Mouse (Mus musculus) megakaryocyte, embryonic 14.5 days (primary cell): Measurements from ENCODE around the gene Nr2f1. TPM values are rescaled to one million over a fixed set of nuclear protein-coding genes. Genes with fewer than 3 reads are reported as not detected.
A peak's percentile ranks its signal among the peaks of the same experiment; 100 is the strongest.
"Not testable (repeated sequence)": the region's sequence is repeated elsewhere in the genome, so short reads cannot be mapped to it uniquely, and the experiment has no call there.

Source experiments
- H3K27me3 ChIP-seq: replicated peaks from 2 replicates; pipeline ENCODE3; 2012; ENCODE audit warnings: inconsistent platforms
- H3K36me3 ChIP-seq: replicated peaks from 2 replicates; pipeline ENCODE3; 2012; ENCODE audit warnings: low read length, inconsistent platforms, mixed read lengths
- H3K4me1 ChIP-seq: 2 replicates; pipeline ENCODE4 v1.6.1; 2012; ENCODE audit warnings: inconsistent platforms
- H3K4me3 ChIP-seq: replicated peaks from 2 replicates; pipeline ENCODE3; 2012; ENCODE audit warnings: moderate library complexity, mild to moderate bottlenecking, inconsistent platforms
- H3K9me3 ChIP-seq: 2 replicates; pipeline ENCODE4 v1.6.1; 2012; ENCODE audit warnings: inconsistent platforms
- FLI1 ChIP-seq: IDR thresholded peaks from 2 replicates; pipeline ENCODE4 v1.6.1; 2012; ENCODE audit warnings: low read length, inconsistent platforms, mixed read lengths
- GATA1 ChIP-seq: IDR thresholded peaks from 3 replicates; pipeline ENCODE4 v1.6.1; 2012; ENCODE audit warnings: mixed read lengths, low read length, inconsistent platforms, borderline replicate concordance
- polyA plus RNA-seq: library from polyadenylated mRNA; stranded (reverse); fragments of >175 nt; gene quantifications from 2 replicates; pipeline ENCODE4 v1.2.3, GENCODE M21; 2012; ENCODE audit warnings: low replicate concordance; ENCODE audit not compliant: insufficient read depth

Gene Nr2f1
- polyA plus RNA-seq = not detected in 2 replicates

GRCm38 (mm10) chr13:78199642-78200160, at the start of gene Nr2f1:
Gene Nr2f1 (minus strand): TSS chr13:78199757.
- Histone ChIP-seq H3K27me3 (peaks cover 88% of the 10 kb centered on the region), H3K9me3 (peaks cover 10% of the 10 kb centered on the region), H3K36me3 (no peaks in the 10 kb centered on the region), H3K4me1 (peaks cover 63% of the 10 kb centered on the region), H3K4me3 (peak within 1 kb of the TSS; percentile 90)
- TF ChIP-seq GATA1 = no peak
- no peak for TF ChIP-seq FLI1

GRCm38 (mm10) chr13:78221680-78222079, 22.1 kb upstream of the Nr2f1 start:
- H3K9me3 ChIP-seq = 0 out of 2 replicates have a peak, but pooled peaks cover 3% of the 10 kb centered on the region
- no peaks in the 10 kb centered on the region for H3K36me3 ChIP-seq
- H3K4me3 ChIP-seq = no peak overlapping the region
- H3K27me3 ChIP-seq = no peaks in the 10 kb centered on the region
- no peak for TF ChIP-seq GATA1
- no peak for TF ChIP-seq FLI1
- no peaks in the 10 kb centered on the region for H3K4me1 ChIP-seq

GRCm38 (mm10) chr13:78220238-78220637, 20.7 kb upstream of the Nr2f1 start:
- H3K4me1 ChIP-seq, H3K4me3 ChIP-seq, H3K36me3 ChIP-seq, H3K9me3 ChIP-seq, H3K27me3 ChIP-seq: not testable (repeated sequence)

GRCm38 (mm10) chr13:78215223-78215622, 15.7 kb upstream of the Nr2f1 start:
- Histone ChIP-seq H3K4me3 (no peak overlapping the region), H3K9me3 (peaks cover 22% of the 10 kb centered on the region), H3K27me3 (peaks cover 38% of the 10 kb centered on the region), H3K36me3 (no peaks in the 10 kb centered on the region), H3K4me1 (peaks cover 12% of the 10 kb centered on the region)
- TF ChIP-seq GATA1 (no peak), FLI1 (no peak)

- peaks cover 58% of the 10 kb centered on the region for H3K27me3 ChIP-seq
- no peak overlapping the region for H3K4me3 ChIP-seq
- H3K36me3 ChIP-seq = no peaks in the 10 kb centered on the region
- TF ChIP-seq FLI1 = no peak
- no peak for TF ChIP-seq GATA1
- H3K9me3 ChIP-seq = peaks cover 22% of the 10 kb centered on the region
- H3K4me1 ChIP-seq = peaks cover 23% of the 10 kb centered on the region
These were observed 13.6 kb upstream of the Nr2f1 start for GRCm38 (mm10) chr13:78213155-78213554.

- Histone ChIP-seq H3K36me3 (no peaks in the 10 kb centered on the region), H3K9me3 (peaks cover 22% of the 10 kb centered on the region), H3K27me3 (peaks cover 68% of the 10 kb centered on the region), H3K4me3 (no peak overlapping the region), H3K4me1 (peaks cover 25% of the 10 kb centered on the region)
- TF ChIP-seq FLI1 (no peak), GATA1 (no peak)
These were observed 12.6 kb upstream of the Nr2f1 start for GRCm38 (mm10) chr13:78212111-78212510.

GRCm38 (mm10) chr13:78211231-78212010, 11.9 kb upstream of the Nr2f1 start:
- H3K9me3 ChIP-seq = peaks cover 22% of the 10 kb centered on the region
- peaks cover 27% of the 10 kb centered on the region for H3K4me1 ChIP-seq
- H3K27me3 ChIP-seq = peaks cover 73% of the 10 kb centered on the region
- no peaks in the 10 kb centered on the region for H3K36me3 ChIP-seq
- H3K4me3 ChIP-seq = no peak overlapping the region
- no peak for TF ChIP-seq FLI1
- no peak for TF ChIP-seq GATA1

GRCm38 (mm10) chr13:78210748-78211089, 11.2 kb upstream of the Nr2f1 start:
- Histone ChIP-seq H3K36me3 (no peaks in the 10 kb centered on the region), H3K4me3 (no peak overlapping the region), H3K27me3 (peaks cover 80% of the 10 kb centered on the region), H3K4me1 (peaks cover 27% of the 10 kb centered on the region), H3K9me3 (peaks cover 22% of the 10 kb centered on the region)
- TF ChIP-seq FLI1 (no peak), GATA1 (no peak)

GRCm38 (mm10) chr13:78210029-78210747, 10.6 kb upstream of the Nr2f1 start:
- H3K36me3 ChIP-seq = no peaks in the 10 kb centered on the region
- peaks cover 85% of the 10 kb centered on the region for H3K27me3 ChIP-seq
- TF ChIP-seq GATA1 = no peak
- TF ChIP-seq FLI1 = no peak
- peaks cover 27% of the 10 kb centered on the region for H3K4me1 ChIP-seq
- peak overlapping the region; percentile 82 for H3K4me3 ChIP-seq
- peaks cover 22% of the 10 kb centered on the region for H3K9me3 ChIP-seq

GRCm38 (mm10) chr13:78209611-78210028, 10.1 kb upstream of the Nr2f1 start:
- Histone ChIP-seq H3K4me1 (peaks cover 27% of the 10 kb centered on the region), H3K27me3 (peaks cover 91% of the 10 kb centered on the region), H3K36me3 (no peaks in the 10 kb centered on the region), H3K9me3 (peaks cover 22% of the 10 kb centered on the region), H3K4me3 (peak overlapping the region; percentile 82)
- TF ChIP-seq FLI1 = no peak
- no peak for TF ChIP-seq GATA1
